Mouse (Mus musculus): ENCODE data around the gene Olfr1326-ps1.

The Olfr1326-ps1 gene

DNA sequence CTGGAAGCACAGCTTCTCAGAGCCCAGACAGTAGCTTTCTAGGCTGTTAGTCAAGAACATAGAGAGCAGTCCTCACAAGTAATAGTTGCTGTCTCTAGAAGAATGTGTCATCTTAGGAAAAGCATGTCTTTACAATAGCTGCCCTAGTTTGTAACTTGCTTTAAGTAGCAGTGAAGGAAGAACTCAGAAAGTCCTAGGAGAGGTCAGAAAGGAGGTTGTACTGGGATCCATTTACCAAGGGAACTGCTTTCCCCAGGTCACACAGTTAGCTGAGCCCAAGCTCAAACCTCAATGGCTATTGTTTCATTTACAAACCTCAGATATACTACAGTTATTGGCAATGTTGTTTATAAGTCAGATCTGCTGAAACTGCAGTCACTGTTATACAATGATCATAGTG is at the start of gene Olfr1326-ps1:
Gene Olfr1326-ps1 (minus strand): TSS at position 101 of the 400 bp plus-strand sequence.
- no peak for DNase-seq

DNA sequence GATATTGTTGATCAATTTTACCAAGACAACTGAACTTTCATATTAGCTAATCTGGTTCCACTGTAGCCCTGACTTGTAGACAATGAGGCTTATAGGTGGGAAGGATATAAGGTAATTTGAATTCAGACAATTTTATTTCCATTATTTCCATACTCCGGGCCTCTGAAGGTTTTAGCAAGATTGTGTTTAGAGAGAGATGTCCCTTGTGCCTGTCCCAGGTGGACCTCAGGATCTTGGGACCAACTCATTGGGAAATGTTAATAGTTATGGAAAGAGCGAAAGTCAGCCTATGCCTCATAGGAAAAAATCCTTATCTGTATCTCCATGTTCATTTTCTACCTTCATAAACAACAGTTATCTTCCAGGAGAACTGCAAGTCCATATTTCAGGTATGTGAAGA is 17.7 kb upstream of the Olfr1326-ps1 start, which contains the start of gene Olfr1325:
Gene Olfr1325 (plus strand): TSS at position 301 of the 400 bp plus-strand sequence.
- DNase-seq, result no peak

Measured in thymus, postnatal 25 days (tissue).